Mouse (Mus musculus): ENCODE data around the gene 2310022A10Rik.

- TF ChIP-seq GATA1 (IDR thresholded peaks at IDR 0.05; ENCODE audit: borderline replicate concordance, low read length) (no peak), FLI1 (IDR thresholded peaks at IDR 0.05; ENCODE audit: low read length) (no peak)
Observed at GRCm38 (mm10) chr7:27612940-27613339, 59.9 kb downstream of the 2310022A10Rik start.
